Comparison of ENCODE assay signal across 16 mouse cellular contexts in the genomic region with DNA sequence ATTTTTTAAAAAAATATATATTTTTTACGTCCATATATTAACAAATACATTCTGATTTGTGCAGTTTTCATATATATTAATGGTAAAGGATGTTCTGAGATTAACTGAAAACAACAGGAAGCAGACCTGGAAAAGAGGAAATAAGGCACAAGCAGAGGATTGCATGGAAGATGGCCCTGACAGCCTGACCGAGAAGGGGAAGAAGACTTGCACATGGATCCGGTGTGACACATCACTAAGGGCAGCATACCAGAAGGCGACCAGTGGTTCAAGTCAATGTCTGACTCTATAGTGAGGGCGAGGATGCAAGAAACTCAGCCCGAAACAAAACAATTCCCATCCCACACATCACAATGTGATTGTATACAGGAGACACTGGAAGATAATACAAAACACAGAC.
"Had no signal": no experiment of that assay in that cellular context is flagged by ENCODE, and none has a peak within 500 bp of the region (broad histone marks: within the 10 kb centered on the region; RNA-seq: fewer than 3 reads in every experiment).

No protein-coding gene starts in this region.

- H3K4me3 ChIP-seq: liver, embryonic 13.5 days; megakaryocyte, embryonic 14.5 days; neural tube, embryonic 12.5 days; neural tube, embryonic 15.5 days had no signal

- H3K4me1 ChIP-seq: liver, embryonic 13.5 days; neural tube, embryonic 12.5 days had no signal

- DNase-seq: kidney, adult 2 months; kidney, postnatal 25 days; layer of hippocampus, adult 9-11 months; liver, embryonic 13.5 days; lung, adult 2 months; lung, postnatal 14 days; lung, postnatal 4 days; midbrain, embryonic 14.5 days; retina, postnatal 1 day; right cerebral cortex, postnatal 25 days; thymus, adult 2 months; thymus, postnatal 14 days; thymus, postnatal 4 days had no signal

- H3K9me3 ChIP-seq: liver, embryonic 13.5 days; megakaryocyte, embryonic 14.5 days; neural tube, embryonic 12.5 days; neural tube, embryonic 15.5 days had no signal

- H3K36me3 ChIP-seq: liver, embryonic 13.5 days; neural tube, embryonic 12.5 days; neural tube, embryonic 15.5 days had no signal

- H3K27me3 ChIP-seq: liver, embryonic 13.5 days; neural tube, embryonic 12.5 days; neural tube, embryonic 15.5 days had no signal

- H3K27ac ChIP-seq: liver, embryonic 13.5 days; neural tube, embryonic 12.5 days; neural tube, embryonic 15.5 days had no signal

- H3K9ac ChIP-seq: liver, embryonic 13.5 days; neural tube, embryonic 12.5 days; neural tube, embryonic 15.5 days had no signal
